In genomic region chr5:144786464-144786863, GRCm38 (mm10) we compare ENCODE assay signal across 24 mouse cellular contexts. TPM values are rescaled to one million over a fixed set of nuclear protein-coding genes. Genes with fewer than 3 reads are reported as not detected.
DNase-seq lines count a peak whose midpoint lies in the region; ATAC-seq and TF ChIP-seq lines count a peak whose summit lies in the region.
"Had no signal": no experiment of that assay in that cellular context is flagged by ENCODE, and none has a peak within 500 bp of the region (broad histone marks: within the 10 kb centered on the region; RNA-seq: fewer than 3 reads in every experiment).

No protein-coding gene starts in this region.

- no peak overlapping the region for H3K27ac ChIP-seq in layer of hippocampus, adult 2 months
- H3K27ac ChIP-seq: heart, adult 2 months; heart, embryonic 10.5 days; heart, embryonic 13.5 days; hindbrain, embryonic 15.5 days had no signal

- peak; percentile 32 to 69 for DNase-seq in layer of hippocampus, adult 2 months (ENCODE audit: low spot score in 2 of 2)
- no peak for DNase-seq in layer of hippocampus, postnatal 10 days (ENCODE audit: low spot score in 2 of 2)
- peak; percentile 42 for DNase-seq in right cerebral cortex, adult 18-20 months
- DNase-seq in right cerebral cortex, postnatal 14 days: no peak
- no peak for DNase-seq in frontal cortex, postnatal 10 days (ENCODE audit: low spot score in 2 of 2)
- no peak for DNase-seq in thymus, postnatal 36 days
- DNase-seq: adrenal gland, adult 2 months; adrenal gland, postnatal 14 days; cerebellum, adult 18-20 months; cerebellum, adult 9-10 months; cerebellum, postnatal 14 days; gastrocnemius, postnatal 10 days; gastrocnemius, postnatal 36 days; heart, adult 2 months; heart, postnatal 14 days; heart, postnatal 4 days had no signal

- 0 out of 2 replicates have a peak, but pooled peaks have one; percentile 44 for ATAC-seq in erythroid progenitor cell, adult 5-6 weeks (replicated peaks; ENCODE audit: low FRiP score, poor library complexity, severe bottlenecking)
- ATAC-seq: CD4-positive, CD25-positive, alpha-beta regulatory T cell, adult 4 months; forebrain, embryonic 14.5 days had no signal

- no peak for TF ChIP-seq CTCF in layer of hippocampus, adult 2 months (conservative IDR thresholded peaks at IDR 0.05)

- no peak overlapping the region for H3K4me3 ChIP-seq in layer of hippocampus, adult 2 months
- H3K4me3 ChIP-seq: heart, adult 2 months; heart, embryonic 10.5 days; heart, embryonic 13.5 days; hindbrain, embryonic 15.5 days had no signal

RNA-seq across cellular contexts. Expression of gene Trrap, which starts 18.9 kb away (rescaled TPM):
- total RNA-seq in layer of hippocampus, adult 2 months (2021): 100 to 1,000 TPM; 175 to 189 TPM
- total RNA-seq in layer of hippocampus, postnatal 10 days (2021): 100 to 1,000 TPM; 149 to 169 TPM
- total RNA-seq in erythroid progenitor cell, adult 5-6 weeks (2015; ENCODE audit: low replicate concordance): 33.9 and 73.4 TPM in 2 replicates
- 22.2 and 29.5 TPM in 2 replicates for total RNA-seq in erythroid progenitor cell, adult 5-6 weeks (2017; ENCODE audit: low replicate concordance)

RNA-seq across cellular contexts. Expression of gene Tmem130, which starts 24.8 kb away (rescaled TPM):
- 100 to 1,000 TPM; 126 to 132 TPM for total RNA-seq in layer of hippocampus, adult 2 months (2021)
- 100 to 1,000 TPM; 168 to 176 TPM for total RNA-seq in layer of hippocampus, postnatal 10 days (2021)
- not detected in 2 replicates for total RNA-seq in erythroid progenitor cell, adult 5-6 weeks (2015; ENCODE audit: low replicate concordance)
- not detected in 2 replicates for total RNA-seq in erythroid progenitor cell, adult 5-6 weeks (2017; ENCODE audit: low replicate concordance)
- total RNA-seq: gastrocnemius, adult 18-20 months; gastrocnemius, postnatal 36 days; MEL had no signal

Comparison
In these comparisons a context has a peak if more than half of its experiments do, and no peak if none do; other contexts are left out.
1. DNase-seq: peak in layer of hippocampus, adult 2 months (2 of 2) and right cerebral cortex, adult 18-20 months (single experiment); none in layer of hippocampus, postnatal 10 days (0 of 2), right cerebral cortex, postnatal 14 days (single experiment), frontal cortex, postnatal 10 days (0 of 2) and thymus, postnatal 36 days (0 of 2).
2. RNA of gene Tmem130, which starts 24.8 kb away (total RNA-seq): 168 to 176 TPM in layer of hippocampus, postnatal 10 days and 126 to 132 TPM in layer of hippocampus, adult 2 months; not detected in erythroid progenitor cell, adult 5-6 weeks; every median in the first group is over 100 times any median in the second.